Mouse (Mus musculus): Measurements from ENCODE around the gene Gm28035. TPM values are rescaled to one million over a fixed set of nuclear protein-coding genes. Genes with fewer than 3 reads are reported as not detected.
A peak's percentile ranks its signal among the peaks of the same experiment; 100 is the strongest.

The Gm28035 gene
- not detected in 2 replicates for polyA plus RNA-seq (2012; ENCODE audit: insufficient read depth, insufficient read length, missing spikeins)

DNA sequence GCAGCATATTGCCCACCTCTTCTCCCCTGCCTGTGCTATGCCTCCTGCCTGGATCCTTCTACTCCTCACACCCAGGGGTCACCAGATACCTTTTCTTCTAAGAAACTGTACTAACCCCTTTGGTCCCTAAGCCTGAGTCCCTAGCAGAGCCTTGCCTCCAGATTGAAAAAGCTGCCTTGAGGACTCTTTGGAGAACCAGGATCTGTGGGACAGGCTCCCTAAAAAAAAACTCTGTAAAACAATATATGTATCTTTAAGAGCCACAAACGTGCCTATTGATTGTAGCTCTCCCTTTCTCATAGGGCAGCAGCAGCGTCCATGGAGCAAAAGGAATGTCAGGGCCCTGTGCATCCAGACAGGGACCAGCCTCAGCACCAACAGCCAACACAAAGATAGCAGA, at the start of gene Gm28035:
Gm28035 (plus strand) TSS at position 301 of the 400 bp plus-strand sequence.
- H3K4me1 ChIP-seq (ENCODE audit: control insufficient read depth, insufficient read depth, insufficient read length, low read length), result peaks cover 31% of the 10 kb centered on the region
- peak within 1 kb of the TSS; percentile 87 for H3K4me3 ChIP-seq (ENCODE audit: insufficient read depth, low read depth, low read length)
- H3K27ac ChIP-seq (replicated peaks; ENCODE audit: low read depth, low read length), result peak within 1 kb of the TSS; percentile 98

DNA sequence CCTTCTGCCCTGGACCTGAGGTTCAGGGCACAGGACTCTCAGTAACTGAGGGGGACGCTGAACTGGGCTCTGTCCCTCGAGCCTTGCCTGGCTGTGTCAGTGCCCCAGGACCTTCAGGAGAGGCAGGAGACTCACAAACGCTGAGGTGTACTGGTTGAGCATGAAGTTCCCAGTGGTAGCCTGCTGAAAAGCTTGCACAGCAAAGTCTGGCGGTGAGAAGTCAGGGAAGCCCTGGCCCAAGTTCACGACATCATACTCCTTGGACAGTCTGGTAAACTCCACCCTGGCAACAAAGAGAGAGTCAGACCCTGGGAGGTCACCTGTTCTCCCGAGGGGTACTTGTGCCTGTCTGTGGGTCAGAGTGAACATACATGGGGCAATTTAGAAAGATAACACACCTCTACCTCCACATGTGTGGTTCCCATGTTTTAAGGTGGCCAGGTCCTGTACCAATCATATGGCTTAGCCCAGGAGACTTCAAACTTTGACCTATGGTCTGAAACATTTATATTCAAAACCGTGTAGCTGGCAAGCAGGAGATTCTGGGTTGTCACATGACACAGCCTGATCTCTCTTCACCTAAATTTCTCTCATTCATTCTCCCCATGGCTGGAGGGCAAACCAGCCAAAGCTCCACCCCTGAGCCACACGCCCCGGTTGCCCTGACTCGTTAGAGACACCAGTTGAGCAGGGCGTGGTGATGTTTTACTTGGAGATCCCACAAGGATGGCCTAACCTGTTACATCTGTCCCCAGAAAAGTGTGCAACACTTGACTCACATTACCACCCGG, 48.4 kb upstream of the Gm28035 start:
- H3K27ac ChIP-seq (replicated peaks; ENCODE audit: low read depth, low read length), result no peak overlapping the region
- H3K4me1 ChIP-seq (ENCODE audit: control insufficient read depth, insufficient read depth, insufficient read length, low read length), result no peaks in the 10 kb centered on the region
- no peak overlapping the region for H3K4me3 ChIP-seq (ENCODE audit: insufficient read depth, low read depth, low read length)

DNA sequence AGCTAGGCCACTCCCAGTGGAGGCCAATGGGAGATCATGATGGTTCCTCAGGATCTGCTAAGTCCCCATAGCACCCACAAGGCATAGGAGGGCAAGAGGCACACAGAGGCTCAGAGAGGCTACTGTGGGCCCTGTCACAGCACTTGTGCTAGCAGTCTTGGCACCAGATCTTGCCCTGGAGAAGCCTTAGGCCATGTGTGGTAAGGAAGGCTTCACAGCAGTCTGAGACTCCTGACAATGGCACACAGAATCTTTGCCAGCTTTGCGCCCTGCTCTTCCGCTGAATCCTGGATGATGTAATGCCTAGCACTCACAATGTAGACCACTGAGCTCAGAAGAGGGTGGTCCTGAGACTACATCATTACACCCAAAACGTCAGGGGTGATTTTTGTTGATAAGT, 45.7 kb upstream of the Gm28035 start:
- H3K4me1 ChIP-seq (ENCODE audit: control insufficient read depth, insufficient read depth, insufficient read length, low read length), result peaks cover 2% of the 10 kb centered on the region; the same call in 1 of the 2 replicates
- H3K27ac ChIP-seq (replicated peaks; ENCODE audit: low read depth, low read length), result no peak overlapping the region
- no peak overlapping the region for H3K4me3 ChIP-seq (ENCODE audit: insufficient read depth, low read depth, low read length)

DNA sequence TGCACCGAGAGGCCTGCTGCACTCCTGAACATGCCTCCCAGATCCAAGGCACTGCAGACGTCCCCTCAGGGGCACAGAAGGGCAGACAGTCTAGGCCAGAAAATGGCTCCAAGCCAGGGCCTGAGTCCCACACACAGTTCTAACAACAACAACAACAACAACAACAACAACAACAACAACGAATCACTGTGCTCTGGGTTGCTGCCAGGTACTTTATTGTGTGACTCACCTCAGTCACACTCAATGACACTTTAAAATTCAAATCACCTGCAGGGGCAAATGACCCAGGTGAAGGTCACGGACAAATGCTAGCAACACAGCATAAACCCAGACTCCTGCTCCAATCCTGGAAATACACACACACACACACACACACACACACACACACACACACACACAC, 42.3 kb upstream of the Gm28035 start:
- Histone ChIP-seq H3K27ac (replicated peaks; ENCODE audit: low read depth, low read length) (no peak overlapping the region), H3K4me1 (ENCODE audit: control insufficient read depth, insufficient read depth, insufficient read length, low read length) (peaks cover 4% of the 10 kb centered on the region; the same call in 1 of the 2 replicates), H3K4me3 (ENCODE audit: insufficient read depth, low read depth, low read length) (no peak overlapping the region)

DNA sequence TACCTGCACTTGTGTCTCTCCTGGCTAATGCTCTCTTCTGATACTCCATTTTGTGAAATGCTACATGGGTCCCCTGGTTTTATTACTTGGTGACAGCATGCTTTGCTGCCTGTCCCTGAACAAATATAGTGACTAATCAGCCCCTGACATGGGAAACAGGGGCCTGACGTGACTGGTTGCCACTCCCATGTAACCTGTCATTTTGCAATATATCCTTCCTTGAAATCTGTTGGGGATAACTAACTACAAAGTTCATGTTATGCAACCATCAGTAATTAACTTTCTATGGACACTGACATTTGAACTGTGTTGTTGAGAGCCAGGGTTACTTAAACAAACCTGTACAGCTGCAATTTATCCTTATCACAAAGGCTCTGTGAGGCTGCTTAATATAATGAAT, 40.4 kb upstream of the Gm28035 start:
- no peak overlapping the region for H3K4me3 ChIP-seq (ENCODE audit: insufficient read depth, low read depth, low read length)
- H3K4me1 ChIP-seq (ENCODE audit: control insufficient read depth, insufficient read depth, insufficient read length, low read length), result peaks cover 7% of the 10 kb centered on the region
- no peak overlapping the region for H3K27ac ChIP-seq (replicated peaks; ENCODE audit: low read depth, low read length)

DNA sequence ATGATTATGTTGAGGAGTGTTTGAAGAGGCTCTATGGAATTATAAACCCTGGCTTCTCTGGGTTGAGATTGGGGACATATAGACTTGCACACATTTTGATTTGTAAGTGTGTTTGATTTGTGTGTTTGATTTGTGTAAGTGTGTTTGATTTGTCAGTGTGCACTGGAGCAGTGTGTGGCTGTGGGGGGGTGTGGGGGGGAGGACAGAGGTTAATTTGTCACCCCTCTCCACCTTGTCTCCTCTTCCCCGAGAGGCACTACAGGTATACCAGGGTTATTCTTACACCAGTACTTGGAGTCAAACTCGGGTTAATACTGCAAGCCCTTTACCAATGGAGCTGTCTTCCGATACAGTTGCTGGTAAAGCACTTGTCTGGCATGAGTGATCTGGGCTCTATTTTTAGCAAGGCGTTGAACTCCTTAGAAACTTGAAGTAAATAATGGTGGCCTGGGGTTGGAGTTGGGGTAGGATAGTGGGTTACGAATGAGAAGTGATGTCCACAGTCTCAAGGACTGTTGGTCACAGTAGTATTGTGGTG, 39.9 kb upstream of the Gm28035 start:
- Histone ChIP-seq H3K27ac (replicated peaks; ENCODE audit: low read depth, low read length) (no peak overlapping the region), H3K4me3 (ENCODE audit: insufficient read depth, low read depth, low read length) (no peak overlapping the region), H3K4me1 (ENCODE audit: control insufficient read depth, insufficient read depth, insufficient read length, low read length) (peaks cover 7% of the 10 kb centered on the region)

DNA sequence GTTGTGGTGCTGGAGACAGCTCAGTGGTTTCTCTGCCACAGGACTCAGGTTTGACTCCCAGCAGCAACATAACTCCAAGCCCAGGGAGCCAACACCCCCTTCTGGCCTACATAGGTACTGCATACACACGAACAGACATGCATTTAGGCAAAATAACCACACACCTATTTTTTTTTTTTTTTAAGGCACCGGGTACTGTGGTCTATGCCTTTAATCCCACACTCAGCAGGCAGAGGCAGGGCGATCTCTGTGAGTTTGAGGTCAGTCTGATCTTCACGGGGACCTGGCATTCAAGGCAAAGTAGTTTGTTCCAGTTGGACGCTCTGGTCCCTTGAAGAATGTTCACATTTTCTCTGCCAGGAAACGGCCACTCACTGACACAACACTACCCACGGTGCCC, 36.9 kb upstream of the Gm28035 start:
- H3K27ac ChIP-seq (replicated peaks; ENCODE audit: low read depth, low read length), result no peak overlapping the region
- H3K4me1 ChIP-seq (ENCODE audit: control insufficient read depth, insufficient read depth, insufficient read length, low read length), result peaks cover 7% of the 10 kb centered on the region
- H3K4me3 ChIP-seq (ENCODE audit: insufficient read depth, low read depth, low read length), result no peak overlapping the region

DNA sequence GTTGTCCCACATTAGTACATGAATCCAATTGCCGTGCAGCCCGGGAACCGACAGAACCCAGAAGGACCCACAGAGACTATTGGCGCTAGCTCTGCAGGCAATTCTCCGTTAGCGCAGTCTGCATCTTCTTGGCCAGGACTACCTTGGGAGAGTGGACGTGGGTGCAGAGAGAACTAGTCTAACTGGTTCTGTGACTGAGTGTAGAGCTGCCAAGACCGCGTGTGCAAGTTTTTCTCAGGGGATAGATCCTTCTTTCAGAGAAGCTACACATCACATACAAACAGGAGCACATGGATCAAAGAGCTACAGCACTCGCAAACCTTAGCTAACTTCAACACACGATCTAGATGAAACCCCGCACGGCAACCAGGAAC, 35.1 kb upstream of the Gm28035 start:
- Histone ChIP-seq H3K27ac (replicated peaks; ENCODE audit: low read depth, low read length) (peak overlapping the region; percentile 73), H3K4me3 (ENCODE audit: insufficient read depth, low read depth, low read length) (peak overlapping the region; percentile 88), H3K4me1 (ENCODE audit: control insufficient read depth, insufficient read depth, insufficient read length, low read length) (peaks cover 3% of the 10 kb centered on the region; the same call in 1 of the 2 replicates)

DNA sequence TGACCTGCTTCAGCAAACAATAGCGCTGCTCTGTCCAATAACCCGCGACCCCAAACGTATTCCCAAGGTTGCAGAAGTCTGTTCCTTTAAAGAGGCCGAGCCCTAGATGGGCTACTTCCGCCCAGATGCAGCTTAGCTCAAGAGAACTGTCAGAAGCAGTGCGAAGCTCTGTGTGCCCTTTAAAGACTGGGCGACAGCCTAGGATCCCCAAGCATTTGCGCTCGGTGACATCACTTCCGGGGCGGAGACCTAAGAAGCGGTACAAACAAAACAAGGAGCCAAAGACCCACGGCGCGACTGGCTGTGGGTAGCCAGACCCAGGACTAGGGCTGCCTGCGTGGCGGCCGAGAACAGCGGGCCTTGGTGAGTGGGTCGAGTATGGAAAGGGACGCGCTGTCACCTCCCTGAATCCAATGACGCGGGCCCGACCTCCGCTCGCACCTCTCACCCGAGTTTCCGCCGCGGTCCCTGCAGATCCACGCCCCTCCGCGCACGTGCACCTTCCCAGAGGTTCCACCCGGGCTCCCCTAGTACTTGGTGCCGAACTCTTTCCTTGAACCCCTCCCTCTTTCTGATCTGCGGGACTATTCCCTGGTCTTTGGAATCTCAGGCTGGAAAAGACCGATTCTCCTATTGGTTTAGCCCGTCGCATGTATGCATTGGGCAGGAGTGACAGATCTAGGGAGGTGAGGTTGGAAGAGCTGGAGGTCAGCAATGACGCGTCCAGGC, 34.6 kb upstream of the Gm28035 start, which contains the start of gene Kyat1:
Kyat1 (minus strand) TSS at position 219 of the 729 bp plus-strand sequence.
- peaks cover 3% of the 10 kb centered on the region; the same call in 1 of the 2 replicates for H3K4me1 ChIP-seq (ENCODE audit: control insufficient read depth, insufficient read depth, insufficient read length, low read length)

DNA sequence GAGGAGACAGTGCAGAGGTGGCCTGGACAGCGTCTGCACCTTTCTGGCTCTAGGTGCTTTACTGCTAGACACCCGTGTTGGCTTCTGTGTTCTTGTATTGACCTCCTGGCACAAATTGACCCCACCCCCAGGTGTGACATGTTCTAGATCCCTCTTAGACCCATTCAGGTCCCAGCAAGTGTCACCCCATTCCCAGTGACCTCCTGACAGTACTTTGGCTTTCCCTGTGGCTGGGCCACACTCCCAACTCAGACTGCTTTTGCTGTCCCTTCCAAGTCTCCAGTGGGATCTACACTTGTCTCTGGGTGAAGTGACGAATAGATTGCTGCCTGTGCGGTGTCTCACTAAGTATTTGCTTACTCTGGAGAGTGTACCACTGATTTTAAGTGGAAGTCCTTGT, 33.0 kb upstream of the Gm28035 start:
- Histone ChIP-seq H3K4me1 (ENCODE audit: control insufficient read depth, insufficient read depth, insufficient read length, low read length) (peaks cover 3% of the 10 kb centered on the region; the same call in 1 of the 2 replicates), H3K4me3 (ENCODE audit: insufficient read depth, low read depth, low read length) (no peak overlapping the region), H3K27ac (replicated peaks; ENCODE audit: low read depth, low read length) (no peak overlapping the region)

More for the DNA sequence above, 34.6 kb upstream of the Gm28035 start, which contains the start of gene Kyat1:
- H3K4me3 ChIP-seq (ENCODE audit: insufficient read depth, low read depth, low read length), result peak within 1 kb of the TSS; percentile 88
- peak within 1 kb of the TSS; percentile 74 for H3K27ac ChIP-seq (replicated peaks; ENCODE audit: low read depth, low read length)

DNA sequence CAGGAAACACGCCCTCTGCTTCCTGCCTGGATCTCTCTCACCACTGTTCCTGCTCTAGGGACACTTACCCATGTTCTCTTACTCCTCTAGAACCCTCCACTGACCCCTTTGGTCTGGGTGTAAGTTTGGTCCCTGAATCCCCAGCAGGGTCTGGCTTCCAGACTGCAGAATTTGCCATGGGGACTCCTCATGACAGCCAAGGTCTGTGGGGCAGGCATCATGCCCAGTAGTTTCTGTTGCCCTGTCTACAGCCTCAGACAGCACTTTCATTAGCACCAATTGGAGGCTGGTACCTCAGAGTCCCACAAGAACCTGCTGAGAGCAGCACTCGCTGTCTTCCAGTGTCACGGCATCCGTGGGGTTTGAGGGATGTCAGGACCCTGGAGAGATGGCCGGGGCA, 32.5 kb upstream of the Gm28035 start:
- no peak overlapping the region for H3K4me3 ChIP-seq (ENCODE audit: insufficient read depth, low read depth, low read length)
- H3K4me1 ChIP-seq (ENCODE audit: control insufficient read depth, insufficient read depth, insufficient read length, low read length), result peaks cover 3% of the 10 kb centered on the region; the same call in 1 of the 2 replicates
- H3K27ac ChIP-seq (replicated peaks; ENCODE audit: low read depth, low read length), result no peak overlapping the region

DNA sequence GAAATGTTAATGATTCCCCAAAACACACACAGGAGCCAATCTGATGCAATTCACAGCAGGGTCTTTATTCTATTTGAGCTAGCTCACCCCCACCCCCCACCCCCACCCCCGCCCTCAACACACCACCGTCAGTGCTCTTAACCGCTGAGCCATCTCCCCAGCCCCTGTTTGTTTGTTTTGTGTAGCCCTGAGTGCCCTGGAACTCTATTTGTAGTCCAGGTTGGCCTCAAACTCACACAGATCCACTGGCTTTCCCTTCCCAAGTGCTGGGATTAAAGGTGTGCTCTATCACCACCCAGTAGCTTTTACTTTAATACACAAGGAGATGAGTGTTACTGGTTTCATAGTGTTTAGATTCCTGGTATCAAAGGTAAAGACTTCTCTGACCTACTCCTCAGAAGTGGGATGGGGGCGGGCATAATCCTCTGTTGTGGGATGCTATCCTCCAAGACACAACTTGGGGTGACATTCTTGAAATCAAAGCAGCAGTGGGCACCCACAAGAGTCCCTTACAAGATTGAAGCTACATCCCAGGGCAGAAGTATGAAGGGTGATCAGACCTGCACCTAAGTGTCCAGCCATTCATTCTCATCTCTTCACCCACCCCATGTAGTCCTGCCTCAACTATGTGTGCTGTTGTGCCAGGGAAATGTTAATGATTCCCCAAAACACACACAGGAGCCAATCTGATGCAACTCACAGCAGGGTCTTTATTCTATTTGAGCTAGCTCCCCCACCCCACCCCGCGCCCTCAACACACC, 28.8 kb upstream of the Gm28035 start:
- H3K4me3 ChIP-seq (ENCODE audit: insufficient read depth, low read depth, low read length), result no peak overlapping the region
- no peaks in the 10 kb centered on the region; the same call in 1 of the 2 replicates for H3K4me1 ChIP-seq (ENCODE audit: control insufficient read depth, insufficient read depth, insufficient read length, low read length)
- no peak overlapping the region for H3K27ac ChIP-seq (replicated peaks; ENCODE audit: low read depth, low read length)

DNA sequence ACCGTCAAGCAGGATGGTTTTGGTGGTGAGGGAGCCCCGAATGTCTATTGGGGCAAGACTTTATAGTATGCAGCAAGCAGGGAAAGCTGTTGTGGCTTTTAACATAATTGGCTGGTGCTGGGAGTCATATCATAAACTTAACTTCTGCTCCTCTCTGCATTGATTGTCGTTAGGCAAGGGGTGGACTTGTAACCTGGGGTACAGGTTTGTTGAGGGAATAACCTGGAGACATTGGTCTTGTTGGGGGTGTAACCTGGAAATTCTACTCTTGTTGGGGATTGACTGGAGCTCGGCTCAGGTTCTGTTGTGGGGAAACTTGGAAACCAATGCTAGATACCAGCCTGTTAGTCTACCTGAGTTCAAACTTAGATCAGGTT, 28.2 kb upstream of the Gm28035 start:
- no peaks in the 10 kb centered on the region; the same call in 1 of the 2 replicates for H3K4me1 ChIP-seq (ENCODE audit: control insufficient read depth, insufficient read depth, insufficient read length, low read length)
- H3K27ac ChIP-seq (replicated peaks; ENCODE audit: low read depth, low read length), result no peak overlapping the region
- H3K4me3 ChIP-seq (ENCODE audit: insufficient read depth, low read depth, low read length), result no peak overlapping the region

DNA sequence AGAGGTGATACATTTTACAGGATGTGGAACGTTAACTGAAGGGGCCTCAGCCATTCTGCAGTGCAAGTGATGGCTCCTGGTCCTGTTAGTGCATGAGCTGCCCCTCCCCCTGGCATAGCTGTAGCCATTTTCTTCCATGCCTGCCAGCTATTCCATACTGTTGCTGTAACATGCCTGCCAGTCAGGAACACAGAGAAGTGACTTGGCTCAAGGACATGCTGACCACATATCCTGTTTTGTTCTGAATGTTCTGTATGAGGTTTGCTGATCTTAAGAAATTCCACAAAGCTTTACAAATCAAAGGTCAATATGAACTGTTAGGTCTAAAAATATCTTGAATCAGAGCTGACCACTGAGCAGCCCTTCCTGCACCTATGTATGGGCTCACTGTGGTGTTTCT, 27.4 kb upstream of the Gm28035 start:
- Histone ChIP-seq H3K4me3 (ENCODE audit: insufficient read depth, low read depth, low read length) (no peak overlapping the region), H3K27ac (replicated peaks; ENCODE audit: low read depth, low read length) (no peak overlapping the region)

More for the DNA sequence above, 27.4 kb upstream of the Gm28035 start:
- no peaks in the 10 kb centered on the region; the same call in 1 of the 2 replicates for H3K4me1 ChIP-seq (ENCODE audit: control insufficient read depth, insufficient read depth, insufficient read length, low read length)
